Mouse (Mus musculus) CH12.LX (cell line): Measurements from ENCODE around the gene Tmem181a. TPM values are rescaled to one million over a fixed set of nuclear protein-coding genes. Genes with fewer than 3 reads are reported as not detected.
"Not testable (repeated sequence)": the region's sequence is repeated elsewhere in the genome, so short reads cannot be mapped to it uniquely, and the experiment has no call there.

Experiments used
- DNase-seq: peaks from one replicate; pipeline ENCODE4 v3.0.0-alpha.2; 2013; ENCODE audit errors: extremely low read depth
- H3K27ac ChIP-seq: 2 replicates; pipeline ENCODE4 v1.5.1; 2012; ENCODE audit warnings: low read depth, mild to moderate bottlenecking, control low read depth, moderate library complexity; ENCODE audit not compliant: insufficient read depth
- H3K27me3 ChIP-seq: replicated peaks from 2 replicates; pipeline ENCODE3; 2012; ENCODE audit warnings: inconsistent platforms
- H3K36me3 ChIP-seq, 2 experiments: replicated peaks in 1 of 2; 2 replicates each; pipeline versions ENCODE3 to v1.6.1; 2012; ENCODE audit warnings: inconsistent platforms in 1 of 2, low read length in 1 of 2, mild to moderate bottlenecking in 1 of 2, mixed read lengths in 1 of 2, moderate library complexity in 1 of 2; ENCODE audit not compliant: control insufficient read depth in 1 of 2, insufficient read depth in 1 of 2
- H3K4me1 ChIP-seq, 2 experiments: 2 replicates each; pipeline ENCODE4 v1.6.1; 2012; ENCODE audit warnings: inconsistent platforms in 1 of 2, moderate library complexity in 1 of 2; ENCODE audit not compliant: insufficient read depth in 2 of 2, control insufficient read depth in 1 of 2
- H3K4me2 ChIP-seq: 2 replicates; pipeline ENCODE4 v1.6.1; 2012; ENCODE audit warnings: low read depth, mild to moderate bottlenecking, control low read depth; ENCODE audit not compliant: poor library complexity, insufficient read depth, severe bottlenecking
- H3K4me3 ChIP-seq, 3 experiments: fragments of 150-350 bp in 1 of 3; sonication (generic) in 1 of 3; replicated peaks in 1 of 3; 2 replicates each; pipeline versions ENCODE3 to v1.5.1; 2011 to 2012; ENCODE audit warnings: low read depth in 2 of 3, low read length in 2 of 3, mild to moderate bottlenecking in 2 of 3, moderate library complexity in 2 of 3, control low read depth in 1 of 3, improper control_type of control experiment in 1 of 3, inconsistent platforms in 1 of 3, mixed read lengths in 1 of 3; ENCODE audit not compliant: poor library complexity in 1 of 3
- H3K79me2 ChIP-seq: replicated peaks from 2 replicates; pipeline ENCODE4 v1.6.1; 2012; ENCODE audit warnings: mild to moderate bottlenecking, moderate library complexity; ENCODE audit not compliant: control insufficient read depth, poor library complexity, insufficient read depth, severe bottlenecking; ENCODE audit errors: extremely low read depth
- H3K9ac ChIP-seq: 2 replicates; pipeline ENCODE4 v1.6.1; 2012; ENCODE audit warnings: low read depth, mild to moderate bottlenecking, control low read depth, moderate library complexity; ENCODE audit not compliant: insufficient read depth
- H3K9me3 ChIP-seq: replicated peaks from 2 replicates; pipeline ENCODE3; 2012; ENCODE audit warnings: low read length, inconsistent platforms, mixed read lengths
- BHLHE40 ChIP-seq: IDR thresholded peaks from 2 replicates; pipeline ENCODE4 v1.6.1; 2011; ENCODE audit warnings: mild to moderate bottlenecking, low read depth, low read length, improper control_type of control experiment
- ELF1 ChIP-seq: IDR thresholded peaks from 2 replicates; pipeline ENCODE4 v1.6.1; 2014; ENCODE audit warnings: low read depth, mild to moderate bottlenecking, inconsistent platforms, low read length, improper control_type of control experiment
- EP300 ChIP-seq: IDR thresholded peaks from 2 replicates; pipeline ENCODE4 v1.6.1; 2011; ENCODE audit warnings: low read length, improper control_type of control experiment
- ETS1 ChIP-seq: conservative IDR thresholded peaks from 2 replicates; pipeline ENCODE4 v1.6.1; 2012; ENCODE audit warnings: low read depth, mild to moderate bottlenecking, inconsistent platforms, low read length, improper control_type of control experiment, moderate library complexity
- GABPA ChIP-seq: IDR thresholded peaks from 2 replicates; pipeline ENCODE4 v1.6.1; 2012; ENCODE audit warnings: low read depth, low read length, improper control_type of control experiment, inconsistent platforms; ENCODE audit not compliant: insufficient replicate concordance
- JUN ChIP-seq: IDR thresholded peaks from 2 replicates; pipeline ENCODE4 v1.6.1; 2011; ENCODE audit warnings: low read depth, mild to moderate bottlenecking, low read length, improper control_type of control experiment, moderate library complexity; ENCODE audit not compliant: insufficient read depth
- KAT2A ChIP-seq: IDR thresholded peaks from 2 replicates; pipeline ENCODE4 v1.6.1; 2012; ENCODE audit warnings: low read length, improper control_type of control experiment, inconsistent platforms; ENCODE audit not compliant: insufficient replicate concordance
- MAX ChIP-seq: IDR thresholded peaks from 2 replicates; pipeline ENCODE4 v1.6.1; 2011; ENCODE audit warnings: low read length, improper control_type of control experiment
- MEF2A ChIP-seq: IDR thresholded peaks from 2 replicates; pipeline ENCODE4 v1.6.1; 2014; ENCODE audit warnings: low read depth, mild to moderate bottlenecking, inconsistent platforms, low read length, improper control_type of control experiment, borderline replicate concordance
- MXI1 ChIP-seq: IDR thresholded peaks from 2 replicates; pipeline ENCODE4 v1.6.1; 2011; ENCODE audit warnings: mild to moderate bottlenecking, low read depth, low read length, improper control_type of control experiment
- NRF1 ChIP-seq: IDR thresholded peaks from 2 replicates; pipeline ENCODE4 v1.6.1; 2014; ENCODE audit warnings: low read depth, mild to moderate bottlenecking, inconsistent platforms, low read length, improper control_type of control experiment, moderate library complexity
- POLR2AphosphoS2 ChIP-seq: IDR thresholded peaks from 2 replicates; pipeline ENCODE4 v1.6.1; 2011; ENCODE audit warnings: low read depth, low read length, improper control_type of control experiment
- RAD21 ChIP-seq: IDR thresholded peaks from 2 replicates; pipeline ENCODE4 v1.6.1; 2011; ENCODE audit warnings: low read depth, mild to moderate bottlenecking, low read length, improper control_type of control experiment, moderate library complexity
- RCOR1 ChIP-seq: conservative IDR thresholded peaks from 2 replicates; pipeline ENCODE4 v1.6.1; 2012; ENCODE audit warnings: low read depth, mild to moderate bottlenecking, inconsistent platforms, low read length, improper control_type of control experiment
- TBP ChIP-seq: conservative IDR thresholded peaks from 2 replicates; pipeline ENCODE4 v1.6.1; 2011; ENCODE audit warnings: low read depth, low read length, improper control_type of control experiment
- TCF12 ChIP-seq: IDR thresholded peaks from 2 replicates; pipeline ENCODE4 v1.6.1; 2014; ENCODE audit warnings: low read depth, mild to moderate bottlenecking, inconsistent platforms, low read length, improper control_type of control experiment
- UBTF ChIP-seq: IDR thresholded peaks from 2 replicates; pipeline ENCODE4 v1.6.1; 2012; ENCODE audit warnings: low read depth, mild to moderate bottlenecking, inconsistent platforms, low read length, improper control_type of control experiment, moderate library complexity
- USF2 ChIP-seq: conservative IDR thresholded peaks from 2 replicates; pipeline ENCODE4 v1.6.1; 2011; ENCODE audit warnings: low read depth, low read length, improper control_type of control experiment
- ZKSCAN1 ChIP-seq: IDR thresholded peaks from 2 replicates; pipeline ENCODE4 v1.6.1; 2012; ENCODE audit warnings: low read depth, inconsistent platforms, low read length, improper control_type of control experiment, borderline replicate concordance
- ZNF384 ChIP-seq: IDR thresholded peaks from 2 replicates; pipeline ENCODE4 v1.6.1; 2012; ENCODE audit warnings: low read depth, low read length, improper control_type of control experiment, inconsistent platforms
- dilution Hi-C: fragments of 300-500 bp; cut with MboI; formaldehyde crosslinking; loops from 2 replicates; pipeline ENCODE4 v1.14.3; 2020; ENCODE audit warnings: low sequenced_read_pairs; ENCODE audit not compliant: extremely low pct_unique_long_range_greater_than_20kb, extremely low pct_ligation_motif_present
- in situ Hi-C: fragments of 300-500 bp; cut with MboI; formaldehyde crosslinking; loops from 3 replicates; pipeline ENCODE4 v1.14.3; 2019; ENCODE audit warnings: low sequenced_read_pairs, low pct_ligation_motif_present, low pct_unique_long_range_greater_than_20kb, mixed read lengths
- polyA plus RNA-seq: library from polyadenylated mRNA; unstranded; fragments of >175 nt; gene quantifications from 2 replicates; pipeline ENCODE4 v1.2.1, GENCODE M21; 2012; ENCODE audit warnings: low read depth; ENCODE audit not compliant: insufficient read length
- total RNA-seq, 2 experiments: library from RNA; depleted of rRNA; stranded (reverse); fragments of 300-350 nt in 1 of 2; fragments of >200 nt in 1 of 2; gene quantifications; 2 replicates each; pipeline ENCODE4 v1.2.3; 2012 to 2014

Tmem181a gene
- total and polyA plus RNA-seq, 3 experiments, result 2.6 to 7.3 (median 5.0) TPM

DNA sequence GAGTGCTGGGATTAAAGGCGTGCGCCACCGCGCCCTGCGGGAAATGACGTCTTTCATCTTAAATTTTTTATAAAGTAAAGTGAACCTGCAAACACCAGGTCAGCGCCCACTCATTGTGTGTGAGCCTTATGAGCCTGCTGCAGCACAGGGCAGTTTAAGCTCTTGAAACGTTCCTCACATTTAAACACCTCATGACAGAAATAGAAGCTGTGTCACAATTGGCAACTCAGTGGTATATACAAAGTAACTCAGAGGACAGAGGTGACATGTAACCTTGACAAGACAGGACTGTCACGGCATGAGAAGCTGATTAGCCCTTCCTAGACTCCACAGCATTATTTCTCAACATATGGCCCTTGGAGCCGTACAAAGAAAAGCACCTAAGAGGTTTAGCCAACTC, 40.1 kb upstream of the Tmem181a start:
- no peak for TF ChIP-seq NRF1
- TF ChIP-seq KAT2A, result no peak
- no peak for TF ChIP-seq ETS1
- no peak for TF ChIP-seq USF2
- no peak for TF ChIP-seq ZKSCAN1
- TF ChIP-seq MAX, result no peak
- no peak for TF ChIP-seq TBP
- no peak for TF ChIP-seq JUN
- TF ChIP-seq RCOR1, result no peak
- no peak for TF ChIP-seq ZNF384
- no peak for TF ChIP-seq GABPA
- TF ChIP-seq UBTF, result no peak
- TF ChIP-seq MEF2A, result no peak
- TF ChIP-seq TCF12, result no peak
- no peak for TF ChIP-seq RAD21
- no peak for TF ChIP-seq BHLHE40
- TF ChIP-seq EP300, result no peak
- TF ChIP-seq POLR2AphosphoS2, result no peak
- no peak for TF ChIP-seq MXI1
- TF ChIP-seq ELF1, result no peak
- dilution Hi-C loops, result no loop called here
- no peaks in the 10 kb centered on the region for H3K27me3 ChIP-seq
- H3K4me1 ChIP-seq, result no peaks in the 10 kb centered on the region
- H3K9ac ChIP-seq, result no peak overlapping the region
- in situ Hi-C loops, result no loop called here
- H3K9me3 ChIP-seq, result no peaks in the 10 kb centered on the region
- DNase-seq, result no peak
- peaks cover 10 to 46% of the 10 kb centered on the region in 2 experiments for H3K36me3 ChIP-seq
- H3K27ac ChIP-seq, result no peak overlapping the region
- H3K79me2 ChIP-seq, result no peaks in the 10 kb centered on the region
- H3K4me3 ChIP-seq, result no peak overlapping the region
- H3K4me2 ChIP-seq, result no peak overlapping the region

DNA sequence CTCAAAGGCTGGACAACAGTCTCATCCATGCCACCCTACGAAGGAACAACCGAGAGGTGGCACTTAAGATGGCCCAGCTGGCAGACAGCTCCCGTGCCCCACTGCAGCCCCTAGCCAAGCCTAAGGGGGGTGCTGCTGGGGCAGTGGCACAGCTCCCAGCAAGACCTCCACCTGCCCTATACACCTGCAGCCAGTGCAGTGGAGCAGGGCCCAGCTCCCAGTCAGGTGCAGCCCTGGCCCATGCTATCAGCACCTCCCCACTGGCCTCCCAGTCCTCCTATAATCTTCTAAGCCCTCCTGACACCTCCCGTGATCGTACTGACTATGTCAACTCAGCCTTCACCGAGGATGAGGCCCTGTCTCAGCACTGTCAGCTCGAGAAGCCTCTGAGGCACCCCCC, 24.0 kb upstream of the Tmem181a start:
- DNase-seq, H3K36me3 ChIP-seq, H3K79me2 ChIP-seq, H3K27ac ChIP-seq, H3K27me3 ChIP-seq, dilution Hi-C loops, H3K4me1 ChIP-seq, in situ Hi-C loops, H3K9ac ChIP-seq, H3K9me3 ChIP-seq, H3K4me2 ChIP-seq, H3K4me3 ChIP-seq: not testable (repeated sequence)

DNA sequence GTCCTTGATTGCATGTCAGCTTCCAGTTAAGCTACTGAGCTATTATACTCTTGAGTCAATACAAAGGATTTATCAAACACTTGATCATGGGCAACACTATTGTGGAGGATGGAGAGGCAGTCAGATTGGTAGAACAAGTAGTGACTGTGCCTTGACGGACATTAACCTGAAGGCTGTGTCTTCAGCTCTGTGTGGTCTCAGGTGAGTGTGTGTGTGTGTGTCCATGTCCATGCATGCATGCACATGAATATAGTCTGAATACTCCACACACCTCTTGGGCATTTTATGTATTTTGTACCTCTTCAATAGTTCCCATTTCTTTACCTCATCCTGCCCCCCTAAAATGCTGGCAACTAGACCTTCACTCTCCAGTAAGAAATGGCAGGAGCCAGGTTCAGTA, 5.4 kb upstream of the Tmem181a start:
- H3K79me2 ChIP-seq, H3K27me3 ChIP-seq, H3K9me3 ChIP-seq, H3K36me3 ChIP-seq, H3K27ac ChIP-seq, in situ Hi-C loops, H3K4me3 ChIP-seq, DNase-seq, H3K4me1 ChIP-seq, H3K9ac ChIP-seq, H3K4me2 ChIP-seq, dilution Hi-C loops: not testable (repeated sequence)

DNA sequence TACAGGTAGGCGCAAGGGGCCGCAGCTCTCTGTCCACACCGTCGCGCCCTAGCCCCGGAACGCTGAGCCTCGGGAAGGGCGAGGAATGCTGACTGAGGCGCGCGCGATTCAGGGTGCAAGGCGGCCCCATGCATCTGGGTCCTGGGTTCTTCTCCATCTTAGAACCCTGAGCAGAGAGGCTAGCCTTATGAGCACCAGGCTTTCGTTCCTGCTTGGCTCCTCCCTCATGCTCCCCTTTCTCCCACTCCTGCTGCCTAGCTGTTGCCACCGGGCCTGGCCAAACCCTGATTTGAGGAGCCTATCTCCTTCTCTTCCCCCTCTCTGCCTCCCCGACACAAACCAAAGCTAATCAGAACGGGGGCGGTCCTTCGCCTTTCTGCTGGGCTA, 403 bp downstream of the Tmem181a start:
- dilution Hi-C loops, H3K4me3 ChIP-seq: not testable (repeated sequence)

More for the DNA sequence above, 403 bp downstream of the Tmem181a start:
- H3K9me3 ChIP-seq, H3K9ac ChIP-seq, H3K4me1 ChIP-seq, in situ Hi-C loops, H3K27me3 ChIP-seq, H3K79me2 ChIP-seq, H3K4me2 ChIP-seq, H3K27ac ChIP-seq, DNase-seq, H3K36me3 ChIP-seq: not testable (repeated sequence)
